Mouse (Mus musculus) forebrain, embryonic 16.5 days (tissue): Measurements from ENCODE around the gene Tecpr2. TPM values are rescaled to one million over a fixed set of nuclear protein-coding genes. Genes with fewer than 3 reads are reported as not detected.
"Not testable (repeated sequence)": the region's sequence is repeated elsewhere in the genome, so short reads cannot be mapped to it uniquely, and the experiment has no call there.

Experiments
- ATAC-seq: fragments of 200-750 bp; cut with Nextera tagmentation; 2 replicates; pipeline ENCODE4 v1.8.0; 2017; ENCODE audit warnings: mild to moderate bottlenecking, moderate library complexity
- H3K27ac ChIP-seq: fragments of 300-500 bp; sonication (generic); 2 replicates; pipeline ENCODE4 v1.5.1; 2014; ENCODE audit warnings: low read length, control low read depth
- H3K27me3 ChIP-seq: fragments of 300-500 bp; sonication (generic); replicated peaks from 2 replicates; pipeline ENCODE4 v1.6.1; 2014; ENCODE audit warnings: low read length; ENCODE audit not compliant: control insufficient read depth, insufficient read depth
- H3K36me3 ChIP-seq: fragments of 300-500 bp; sonication (generic); 2 replicates; pipeline ENCODE4 v1.6.1; 2014; ENCODE audit not compliant: control insufficient read depth, insufficient read depth
- H3K4me1 ChIP-seq: fragments of 300-500 bp; sonication (generic); replicated peaks from 2 replicates; pipeline ENCODE4 v1.6.1; 2014; ENCODE audit warnings: low read length; ENCODE audit not compliant: control insufficient read depth, insufficient read depth
- H3K4me2 ChIP-seq: fragments of 300-500 bp; sonication (generic); 2 replicates; pipeline ENCODE4 v1.6.1; 2014; ENCODE audit warnings: mild to moderate bottlenecking, low read length, control low read depth
- H3K4me3 ChIP-seq: fragments of 300-500 bp; sonication (generic); replicated peaks from 2 replicates; pipeline ENCODE4 v1.5.1; 2014; ENCODE audit warnings: mild to moderate bottlenecking, low read length, control low read depth
- H3K9ac ChIP-seq: fragments of 300-500 bp; sonication (generic); replicated peaks from 2 replicates; pipeline ENCODE4 v1.6.1; 2014; ENCODE audit warnings: low read depth, low read length, control low read depth
- H3K9me3 ChIP-seq: fragments of 300-500 bp; sonication (generic); 2 replicates; pipeline ENCODE4 v1.6.1; 2016; ENCODE audit warnings: low read length; ENCODE audit not compliant: control insufficient read depth
- WGBS: fragments of 180-500 bp; shearing (Covaris S2); extraction: QIAGEN DNeasy Blood & Tissue Kit; methylation state at CpG from one replicate; pipeline ENCODE4 v1.1.7; 2014; 5-methylcytosine and 5-hydroxymethylcytosine counted together
- polyA plus RNA-seq: library from polyadenylated mRNA; unstranded; fragments of >200 nt; fragmentation: Nextera tagmentation; extraction: Ambion mirVana; gene quantifications from 2 replicates; pipeline ENCODE4 v1.2.1, GENCODE M21; 2015

Tecpr2 gene
- polyA plus RNA-seq, 1 experiment from 2014 or later: 9.3 TPM

DNA sequence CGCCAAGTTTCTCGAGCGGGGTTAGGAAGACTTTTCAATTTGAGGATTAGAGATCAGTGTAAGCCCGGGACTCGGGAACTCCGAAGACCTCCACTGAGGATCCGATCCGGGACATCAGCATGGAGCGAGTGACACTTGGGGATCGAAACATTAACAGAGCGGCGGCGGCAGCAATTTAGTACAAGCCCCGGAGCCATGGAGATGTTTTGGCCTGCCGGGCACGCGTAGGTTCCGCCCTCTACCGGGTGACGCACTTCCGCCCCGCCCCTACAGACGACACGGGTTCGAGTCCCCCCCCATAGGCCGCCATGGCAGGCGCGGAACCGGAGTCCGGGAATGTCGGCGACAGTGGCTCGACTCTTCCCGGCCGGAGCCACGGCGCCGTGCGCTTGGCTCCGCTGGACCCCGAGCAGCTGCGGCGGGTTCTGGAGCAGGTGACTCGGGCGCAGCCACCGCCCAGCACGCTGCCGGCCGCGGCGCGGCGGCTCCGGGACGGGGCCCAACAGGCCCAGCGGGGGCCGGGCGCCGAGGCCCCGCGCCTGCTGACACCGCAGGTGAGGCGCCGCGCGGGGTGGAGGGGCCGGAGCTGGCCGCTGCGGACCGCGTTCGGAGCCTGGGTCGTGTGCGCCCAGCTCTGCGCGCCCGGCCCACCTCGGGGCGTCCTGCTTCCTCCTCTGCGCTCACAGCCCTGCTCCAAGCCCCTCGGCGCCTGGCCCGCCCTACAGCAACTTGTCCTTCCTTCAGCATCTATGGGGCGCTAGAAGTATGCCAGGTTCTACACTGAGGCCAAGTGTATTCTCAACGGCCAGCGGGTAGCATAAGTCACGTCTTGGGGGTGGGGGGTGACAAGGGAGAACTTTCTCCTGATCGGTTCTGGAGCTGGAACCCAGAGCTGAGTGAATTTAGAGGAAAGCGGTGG lies 38.8 kb upstream of the Tecpr2 start, which contains the start of gene Zfp839:
Gene Zfp839, plus strand, starts transcription at position 244 of the 919 bp plus-strand sequence.
- Histone ChIP-seq H3K27me3 (peaks cover 6% of the 10 kb centered on the region), H3K4me2 (peak within 1 kb of the TSS; percentile 74), H3K9me3 (no peaks in the 10 kb centered on the region), H3K36me3 (0 out of 2 replicates have a peak, but pooled peaks cover 2% of the 10 kb centered on the region), H3K27ac (no peak within 1 kb of the TSS; the same call in 1 of the 2 replicates), H3K9ac (peak within 1 kb of the TSS; percentile 86), H3K4me3 (peak within 1 kb of the TSS; percentile 85), H3K4me1 (peaks cover 17% of the 10 kb centered on the region)
- ATAC-seq: peak; percentile 83
- under 1% methylated on average over 87 of the region's 89 CpGs for WGBS

DNA sequence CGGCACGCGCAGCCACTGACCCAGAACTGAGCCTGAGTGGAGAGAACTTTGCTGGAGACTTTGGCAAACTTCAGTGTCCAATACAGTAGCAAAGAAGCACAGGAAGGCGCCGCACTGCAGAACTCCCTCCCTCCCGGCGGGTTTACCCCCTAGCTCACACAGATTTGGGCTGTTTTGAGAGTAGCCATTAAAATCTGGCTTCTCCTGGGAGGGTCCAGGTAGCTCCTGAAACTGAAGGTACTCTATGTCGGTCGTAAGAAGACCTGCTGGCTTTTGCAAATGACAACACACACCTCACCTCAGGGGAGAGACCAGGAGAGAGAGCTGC lies 38.2 kb upstream of the Tecpr2 start:
- peak overlapping the region; percentile 85 for H3K4me3 ChIP-seq
- peaks cover 12% of the 10 kb centered on the region for H3K4me1 ChIP-seq
- WGBS: 24% methylated on average over 9 of the region's 9 CpGs
- H3K9ac ChIP-seq: peak overlapping the region; percentile 86
- peaks cover 3% of the 10 kb centered on the region for H3K27me3 ChIP-seq
- no peak for ATAC-seq
- no peaks in the 10 kb centered on the region for H3K9me3 ChIP-seq
- peak overlapping the region; percentile 74 for H3K4me2 ChIP-seq
- peaks cover 6% of the 10 kb centered on the region for H3K36me3 ChIP-seq
- H3K27ac ChIP-seq: no peak overlapping the region

DNA sequence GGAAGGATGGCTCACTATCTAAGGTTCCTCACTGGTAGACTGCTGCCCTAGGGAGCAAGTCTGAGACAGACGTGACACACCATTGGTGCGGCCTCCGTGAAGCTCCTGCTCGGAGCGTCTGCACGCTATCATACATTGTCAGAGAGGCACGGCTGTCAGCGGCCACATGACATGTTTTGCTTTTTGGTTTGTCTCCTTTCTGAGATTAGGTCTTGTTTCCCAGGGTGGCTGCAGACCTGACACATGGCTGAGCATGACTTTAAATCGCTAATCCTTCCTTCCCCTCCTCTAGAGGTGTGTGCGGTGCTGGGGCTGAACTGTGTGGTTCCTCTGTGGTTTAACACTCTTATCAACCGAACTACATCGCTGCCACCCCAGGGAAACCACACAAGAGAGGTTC lies 37.6 kb upstream of the Tecpr2 start:
- H3K27me3 ChIP-seq: no peaks in the 10 kb centered on the region; the same call in 1 of the 2 replicates
- H3K4me1 ChIP-seq: peaks cover 9% of the 10 kb centered on the region
- H3K9ac ChIP-seq: no peak overlapping the region
- peaks cover 7% of the 10 kb centered on the region for H3K36me3 ChIP-seq
- no peaks in the 10 kb centered on the region for H3K9me3 ChIP-seq
- no peak overlapping the region for H3K4me2 ChIP-seq
- ATAC-seq: no peak
- 80% methylated on average over 12 of the region's 12 CpGs for WGBS
- no peak overlapping the region for H3K27ac ChIP-seq
- H3K4me3 ChIP-seq: no peak overlapping the region

DNA sequence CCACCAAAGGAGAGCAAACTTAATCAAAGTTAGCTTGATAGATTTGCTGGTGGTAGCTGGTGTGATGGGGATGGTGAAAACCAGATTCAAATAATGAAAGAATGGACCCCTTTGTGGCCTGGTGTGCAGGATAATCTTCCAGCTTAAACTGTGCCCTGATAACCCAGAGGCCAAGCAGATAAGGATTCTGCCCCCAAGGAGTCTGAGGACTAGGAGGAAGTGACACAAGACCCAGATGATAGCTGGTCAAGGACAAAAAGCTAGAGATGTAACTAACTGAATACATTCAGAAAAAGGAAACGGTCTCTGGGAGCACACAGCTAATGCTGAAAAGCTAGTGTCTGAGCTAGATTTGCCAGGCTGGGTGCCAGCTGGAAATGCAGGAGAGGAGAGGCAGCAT lies 37.1 kb upstream of the Tecpr2 start:
- no peak for ATAC-seq
- H3K4me1 ChIP-seq: peaks cover 9% of the 10 kb centered on the region
- no peak overlapping the region for H3K27ac ChIP-seq

DNA sequence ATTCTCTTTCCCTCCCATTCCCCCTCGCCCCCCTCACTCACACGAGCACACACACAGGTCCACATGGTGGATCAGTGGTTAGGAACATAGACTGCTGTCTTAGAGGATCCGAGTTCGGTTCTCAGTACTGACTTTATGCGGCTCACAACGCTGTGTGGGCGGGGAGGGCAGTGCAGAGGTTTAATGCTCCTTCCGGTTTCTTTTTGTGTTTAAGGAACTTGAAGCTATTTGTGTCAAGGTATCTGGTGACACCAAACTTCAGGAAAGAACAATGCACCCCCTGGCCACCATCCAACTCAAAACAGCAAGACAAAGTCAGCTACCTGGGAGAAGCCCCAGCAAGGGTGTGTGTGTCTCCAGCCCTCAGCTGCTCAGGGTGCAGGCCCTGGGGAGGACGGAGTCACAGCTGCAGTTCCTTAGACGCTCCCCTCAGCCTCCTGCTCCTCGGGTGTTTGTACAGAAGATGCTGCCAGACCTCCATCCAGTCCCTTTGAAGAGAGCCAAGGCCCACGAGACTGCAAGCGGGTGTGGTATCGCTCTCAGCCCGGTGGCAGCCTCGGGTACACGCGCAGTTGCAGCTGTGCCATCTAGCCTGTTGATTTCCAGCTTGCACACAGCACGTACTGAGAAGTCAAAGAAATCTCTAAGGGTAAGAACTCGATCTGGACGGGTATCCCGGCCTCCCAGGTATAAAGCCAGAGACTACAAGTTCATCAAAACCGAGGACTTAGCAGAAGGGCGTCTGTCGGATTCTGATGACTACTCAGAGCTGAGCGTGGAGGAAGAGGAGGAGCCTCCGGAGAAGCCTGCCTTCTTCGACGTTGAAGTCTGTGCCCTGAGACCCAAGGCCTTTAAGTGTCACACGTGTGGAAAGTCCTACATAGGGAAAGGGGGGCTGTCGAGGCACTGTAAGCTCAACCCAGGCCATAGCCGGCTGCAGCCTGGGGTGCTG lies 34.0 kb upstream of the Tecpr2 start:
- Histone ChIP-seq H3K27me3 (no peaks in the 10 kb centered on the region), H3K27ac (no peak overlapping the region), H3K9me3 (no peaks in the 10 kb centered on the region), H3K4me3 (no peak overlapping the region), H3K4me1 (peaks cover 9% of the 10 kb centered on the region), H3K4me2 (no peak overlapping the region), H3K9ac (no peak overlapping the region), H3K36me3 (peaks cover 7% of the 10 kb centered on the region)
- WGBS: 89% methylated on average over 32 of the region's 32 CpGs
- no peak for ATAC-seq

More for the DNA sequence above, 37.1 kb upstream of the Tecpr2 start:
- H3K4me3 ChIP-seq: no peak overlapping the region
- 85% methylated on average over 1 of the region's 1 CpGs for WGBS
- no peaks in the 10 kb centered on the region; the same call in 1 of the 2 replicates for H3K27me3 ChIP-seq
- H3K36me3 ChIP-seq: peaks cover 7% of the 10 kb centered on the region
- no peaks in the 10 kb centered on the region for H3K9me3 ChIP-seq
- H3K9ac ChIP-seq: no peak overlapping the region
- no peak overlapping the region for H3K4me2 ChIP-seq

DNA sequence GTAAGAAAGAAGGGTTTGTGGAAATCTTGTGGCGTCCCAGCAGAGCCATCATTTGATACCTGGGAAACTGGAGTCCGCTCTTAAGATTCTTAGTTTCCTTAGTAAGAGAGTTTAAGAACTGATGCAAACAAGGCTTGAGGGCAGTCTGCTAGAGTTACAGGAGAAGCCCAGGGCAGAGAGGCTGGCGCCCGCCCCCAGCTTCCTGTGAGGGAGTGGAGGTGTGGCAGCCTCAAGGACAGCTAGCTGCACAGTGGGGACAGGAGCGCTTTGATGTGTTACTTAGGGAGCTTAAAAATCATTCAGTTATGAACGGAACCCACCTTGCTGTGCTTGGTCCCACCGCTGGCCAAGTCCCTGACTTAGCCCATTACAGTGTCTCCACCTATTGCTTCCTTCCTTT lies 31.9 kb upstream of the Tecpr2 start:
- no peak overlapping the region for H3K27ac ChIP-seq
- H3K36me3 ChIP-seq: peaks cover 7% of the 10 kb centered on the region
- H3K4me2 ChIP-seq: no peak overlapping the region
- H3K27me3 ChIP-seq: no peaks in the 10 kb centered on the region
- H3K9ac ChIP-seq: no peak overlapping the region
- ATAC-seq: no peak
- no peaks in the 10 kb centered on the region for H3K4me1 ChIP-seq
- H3K4me3 ChIP-seq: no peak overlapping the region
- WGBS: 83% methylated on average over 7 of the region's 7 CpGs
- no peaks in the 10 kb centered on the region for H3K9me3 ChIP-seq

DNA sequence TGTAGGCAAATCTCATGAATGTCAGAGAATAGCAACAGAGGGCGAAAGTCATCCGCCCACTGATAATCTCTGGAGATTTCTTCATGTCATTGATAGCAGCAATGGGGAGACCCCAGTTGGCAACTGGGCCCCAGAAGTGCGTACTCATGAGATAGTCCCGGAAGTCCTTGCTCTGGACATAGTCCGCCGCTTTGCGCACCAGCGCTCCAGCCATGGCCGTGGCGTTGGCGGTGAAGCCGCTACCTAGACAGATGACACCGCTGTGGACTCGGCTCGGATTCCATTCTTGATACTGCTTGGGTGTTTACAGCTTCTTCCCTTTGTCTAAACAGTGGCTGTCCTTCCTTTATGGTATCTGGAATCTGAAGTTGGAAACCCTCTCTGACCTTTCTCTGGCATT lies 30.4 kb upstream of the Tecpr2 start:
- H3K27ac ChIP-seq, H3K4me1 ChIP-seq, ATAC-seq, H3K36me3 ChIP-seq, H3K9ac ChIP-seq, H3K9me3 ChIP-seq, H3K27me3 ChIP-seq, H3K4me2 ChIP-seq, H3K4me3 ChIP-seq: not testable (repeated sequence)
- WGBS: 95% methylated on average over 15 of the region's 15 CpGs

DNA sequence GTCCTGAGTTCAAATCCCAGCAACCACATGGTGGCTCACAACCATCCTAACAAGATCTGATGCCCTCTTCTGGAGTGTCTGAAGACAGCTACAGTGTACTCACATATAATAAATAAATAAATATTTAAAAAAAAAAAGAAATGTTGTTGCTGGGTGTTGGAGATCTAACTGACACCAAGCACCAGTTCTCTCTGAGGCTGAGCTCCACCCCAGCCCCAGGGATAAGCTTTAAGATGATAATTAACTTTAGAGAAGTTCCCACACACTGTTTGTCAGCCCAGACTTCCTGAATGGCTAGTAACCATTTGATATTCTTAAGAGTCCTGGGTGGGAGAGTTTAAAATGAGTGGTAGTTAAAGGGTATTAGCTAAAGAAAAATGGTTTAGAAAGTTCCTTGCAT lies 28.8 kb upstream of the Tecpr2 start:
- H3K9me3 ChIP-seq: no peaks in the 10 kb centered on the region
- peaks cover 7% of the 10 kb centered on the region for H3K36me3 ChIP-seq
- H3K4me2 ChIP-seq: no peak overlapping the region
- H3K27ac ChIP-seq: no peak overlapping the region
- ATAC-seq: no peak
- H3K27me3 ChIP-seq: no peaks in the 10 kb centered on the region
- no peak overlapping the region for H3K9ac ChIP-seq
- H3K4me1 ChIP-seq: no peaks in the 10 kb centered on the region
- H3K4me3 ChIP-seq: no peak overlapping the region

DNA sequence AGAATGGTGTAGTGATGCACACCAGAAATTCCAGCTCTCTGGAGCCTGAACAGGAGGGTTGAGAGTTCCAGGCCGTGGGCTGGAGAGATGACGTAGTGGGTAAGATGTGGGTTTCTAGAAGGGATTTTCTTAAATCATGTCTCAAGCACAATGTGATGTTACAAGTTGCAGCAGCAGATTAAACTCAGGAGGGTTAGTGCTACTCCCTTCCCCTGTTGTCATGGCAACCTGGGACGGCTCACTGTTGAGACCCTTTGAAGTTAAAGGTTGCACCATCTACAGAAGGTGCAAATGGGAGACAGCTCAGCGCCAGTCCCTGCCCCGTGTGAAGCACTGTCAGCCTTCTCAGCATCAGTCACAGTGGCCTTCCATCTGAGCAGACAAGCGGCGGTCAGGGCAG lies 27.8 kb upstream of the Tecpr2 start:
- no peak overlapping the region for H3K27ac ChIP-seq
- 61% methylated on average over 7 of the region's 7 CpGs for WGBS
- H3K27me3 ChIP-seq: no peaks in the 10 kb centered on the region
- H3K4me2 ChIP-seq: no peak overlapping the region
- no peak overlapping the region for H3K4me3 ChIP-seq
- H3K36me3 ChIP-seq: peaks cover 2% of the 10 kb centered on the region; the same call in 1 of the 2 replicates
- no peak for ATAC-seq
- no peak overlapping the region for H3K9ac ChIP-seq
- H3K9me3 ChIP-seq: no peaks in the 10 kb centered on the region
- no peaks in the 10 kb centered on the region for H3K4me1 ChIP-seq
